Mouse (Mus musculus): Measurements from ENCODE around the gene Dynlrb2.

- TF ChIP-seq TCF3 (IDR thresholded peaks at IDR 0.05; ENCODE audit: insufficient read length, low read depth) = no peak
- TF ChIP-seq MAX (IDR thresholded peaks at IDR 0.05; ENCODE audit: low read depth) = no peak
- TF ChIP-seq POLR2AphosphoS2 (IDR thresholded peaks at IDR 0.05; ENCODE audit: insufficient read length, low read depth) = no peak
- no peak for TF ChIP-seq POLR2A (IDR thresholded peaks at IDR 0.05; ENCODE audit: insufficient read length, low read depth)
- no peak for TF ChIP-seq MYOG (IDR thresholded peaks at IDR 0.05; ENCODE audit: control insufficient read depth in 1 of 3, insufficient read depth in 1 of 3, insufficient read length in 2 of 3, low read depth in 2 of 3)
Measured at GRCm38 (mm10) chr8:116484087-116484486, 20.7 kb upstream of the Dynlrb2 start.
